In the genomic region with DNA sequence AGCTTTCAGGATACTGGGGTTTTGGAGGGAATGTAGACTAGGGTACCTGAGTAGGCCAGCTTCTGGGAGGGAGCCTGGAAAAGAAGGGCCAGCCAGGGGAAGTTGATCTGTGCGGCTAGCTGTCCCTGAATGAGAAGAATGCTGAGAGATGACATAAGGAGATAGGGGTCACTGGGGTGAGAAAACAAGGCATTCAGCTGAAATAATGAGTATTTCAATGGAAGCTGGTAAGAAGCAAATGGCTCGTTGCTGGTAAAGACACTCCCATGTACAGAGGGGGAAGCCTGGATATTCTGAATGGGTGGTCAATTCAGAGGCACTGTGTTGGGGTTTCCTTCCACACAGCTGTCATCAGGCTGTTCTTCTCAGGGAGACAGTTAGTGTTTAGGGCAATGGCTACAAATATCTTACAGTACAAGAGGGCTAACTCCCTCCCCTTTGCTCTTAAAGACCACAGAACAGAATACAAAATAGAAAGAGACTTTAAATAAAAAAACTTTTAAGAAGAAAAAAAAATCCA, we compare ENCODE assay signal across 28 mouse cellular contexts. TPM values are rescaled to one million over a fixed set of nuclear protein-coding genes. Genes with fewer than 3 reads are reported as not detected.
DNase-seq lines count a peak whose midpoint lies in the region; ATAC-seq and TF ChIP-seq lines count a peak whose summit lies in the region.
"Had no signal": no experiment of that assay in that cellular context is flagged by ENCODE, and none has a peak within 500 bp of the region (broad histone marks: within the 10 kb centered on the region; RNA-seq: fewer than 3 reads in every experiment).

No protein-coding gene starts in this region.

- no peaks in the 10 kb centered on the region for H3K36me3 ChIP-seq in forebrain, postnatal 0 days (ENCODE audit: insufficient read depth)
- H3K36me3 ChIP-seq in forebrain, embryonic 14.5 days (ENCODE audit: control insufficient read depth, insufficient read depth, low read length), result no peaks in the 10 kb centered on the region
- H3K36me3 ChIP-seq in lung, embryonic 14.5 days (ENCODE audit: insufficient read depth), result no peaks in the 10 kb centered on the region
- H3K36me3 ChIP-seq in forebrain, embryonic 13.5 days (ENCODE audit: poor library complexity, severe bottlenecking), result no peaks in the 10 kb centered on the region
- H3K36me3 ChIP-seq: embryonic facial prominence, embryonic 12.5 days; heart, embryonic 15.5 days; kidney, embryonic 15.5 days; liver, embryonic 15.5 days; midbrain, embryonic 15.5 days; neural tube, embryonic 13.5 days had no signal

- ATAC-seq in forebrain, postnatal 0 days, result no peak
- ATAC-seq in forebrain, embryonic 14.5 days, result no peak
- ATAC-seq in lung, embryonic 14.5 days (ENCODE audit: insufficient read depth), result peak; percentile 64
- no peak for ATAC-seq in forebrain, embryonic 13.5 days
- ATAC-seq: CD4-positive, CD25-positive, alpha-beta regulatory T cell, adult 4 months; hindbrain, postnatal 0 days; midbrain, embryonic 15.5 days had no signal

- H3K4me3 ChIP-seq in forebrain, postnatal 0 days (ENCODE audit: low read depth, low read length), result no peak overlapping the region
- no peak overlapping the region for H3K4me3 ChIP-seq in forebrain, embryonic 14.5 days (ENCODE audit: low read depth, low read length)
- H3K4me3 ChIP-seq in lung, embryonic 14.5 days (ENCODE audit: low read depth, low read length), result no peak overlapping the region
- H3K4me3 ChIP-seq in forebrain, embryonic 13.5 days, result no peak overlapping the region
- H3K4me3 ChIP-seq: embryonic facial prominence, embryonic 12.5 days; gastrocnemius, adult 2 months; heart, embryonic 15.5 days; kidney, embryonic 15.5 days; left cerebral cortex, adult 2 months; liver, embryonic 15.5 days; midbrain, embryonic 15.5 days; neural tube, embryonic 13.5 days had no signal

- 11% methylated on average over 2 of the region's 2 CpGs for WGBS in forebrain, postnatal 0 days
- 19% methylated on average over 2 of the region's 2 CpGs for WGBS in forebrain, embryonic 14.5 days
- WGBS in lung, embryonic 14.5 days, result 11% methylated on average over 2 of the region's 2 CpGs
- WGBS in forebrain, embryonic 13.5 days, result 4% methylated on average over 2 of the region's 2 CpGs

- no peak for DNase-seq in forebrain, postnatal 0 days
- no peak for DNase-seq in forebrain, embryonic 14.5 days (ENCODE audit: low spot score)
- DNase-seq in lung, embryonic 14.5 days, result peak; percentile 49
- DNase-seq in lung, postnatal 14 days, result no peak
- DNase-seq in embryo, embryonic 11 days, result peak; percentile 19
- DNase-seq in retina, postnatal 1 day, result peak; percentile 7
- no peak for DNase-seq in thymus, postnatal 4 days
- DNase-seq: adrenal gland, postnatal 14 days; cerebellum, adult 2 months; cerebellum, postnatal 36 days; gastrocnemius, adult 2 months; heart, postnatal 36 days; kidney, adult 11 months; liver; lung, postnatal 36 days; right cerebral cortex, adult 18-20 months; thymus, postnatal 14 days had no signal

- no peaks in the 10 kb centered on the region for H3K27me3 ChIP-seq in forebrain, postnatal 0 days (ENCODE audit: insufficient read depth, low read length)
- no peaks in the 10 kb centered on the region for H3K27me3 ChIP-seq in forebrain, embryonic 14.5 days (replicated peaks; ENCODE audit: control insufficient read depth, insufficient read depth, low read length)
- no peaks in the 10 kb centered on the region for H3K27me3 ChIP-seq in lung, embryonic 14.5 days (ENCODE audit: insufficient read depth, low read length)
- H3K27me3 ChIP-seq in forebrain, embryonic 13.5 days, result no peaks in the 10 kb centered on the region
- H3K27me3 ChIP-seq: embryonic facial prominence, embryonic 12.5 days; heart, embryonic 15.5 days; kidney, embryonic 15.5 days; liver, embryonic 15.5 days; midbrain, embryonic 15.5 days; neural tube, embryonic 13.5 days had no signal

- no peak for TF ChIP-seq CTCF in forebrain, postnatal 0 days (IDR thresholded peaks at IDR 0.05; ENCODE audit: low read depth)
- TF ChIP-seq CTCF in lung, embryonic 14.5 days (IDR thresholded peaks at IDR 0.05; ENCODE audit: low read depth), result no peak

- H3K27ac ChIP-seq in forebrain, postnatal 0 days (ENCODE audit: low read depth, low read length), result 0 out of 2 replicates have a peak overlapping the region, but pooled peaks have one; percentile 21
- no peak overlapping the region for H3K27ac ChIP-seq in forebrain, embryonic 14.5 days (ENCODE audit: low read depth, low read length)
- peak overlapping the region; percentile 66; the same call in 1 of the 2 replicates for H3K27ac ChIP-seq in lung, embryonic 14.5 days (ENCODE audit: low read depth)
- no peak overlapping the region for H3K27ac ChIP-seq in forebrain, embryonic 13.5 days
- H3K27ac ChIP-seq: embryonic facial prominence, embryonic 12.5 days; gastrocnemius, adult 2 months; heart, embryonic 15.5 days; hindbrain, postnatal 0 days; kidney, embryonic 15.5 days; left cerebral cortex, adult 2 months; liver, embryonic 15.5 days; midbrain, embryonic 15.5 days; neural tube, embryonic 13.5 days had no signal

- H3K9me3 ChIP-seq in forebrain, postnatal 0 days (ENCODE audit: low read length), result no peaks in the 10 kb centered on the region
- H3K9me3 ChIP-seq in forebrain, embryonic 14.5 days (replicated peaks; ENCODE audit: control insufficient read depth, low read length), result no peaks in the 10 kb centered on the region
- no peaks in the 10 kb centered on the region for H3K9me3 ChIP-seq in lung, embryonic 14.5 days (ENCODE audit: low read depth, low read length)
- no peaks in the 10 kb centered on the region for H3K9me3 ChIP-seq in forebrain, embryonic 13.5 days (replicated peaks)
- H3K9me3 ChIP-seq: embryonic facial prominence, embryonic 12.5 days; heart, embryonic 15.5 days; kidney, embryonic 15.5 days; liver, embryonic 15.5 days; midbrain, embryonic 15.5 days; neural tube, embryonic 13.5 days had no signal

- H3K4me2 ChIP-seq in forebrain, postnatal 0 days (ENCODE audit: low read depth), result no peak overlapping the region
- no peak overlapping the region for H3K4me2 ChIP-seq in forebrain, embryonic 14.5 days (ENCODE audit: low read length)
- H3K4me2 ChIP-seq in lung, embryonic 14.5 days, result no peak overlapping the region
- no peak overlapping the region for H3K4me2 ChIP-seq in forebrain, embryonic 13.5 days
- H3K4me2 ChIP-seq: embryonic facial prominence, embryonic 12.5 days; heart, embryonic 15.5 days; kidney, embryonic 15.5 days; liver, embryonic 15.5 days; midbrain, embryonic 15.5 days; neural tube, embryonic 13.5 days had no signal

- H3K9ac ChIP-seq in forebrain, postnatal 0 days, result no peak overlapping the region
- no peak overlapping the region for H3K9ac ChIP-seq in forebrain, embryonic 14.5 days (ENCODE audit: low read length)
- no peak overlapping the region for H3K9ac ChIP-seq in lung, embryonic 14.5 days
- H3K9ac ChIP-seq in forebrain, embryonic 13.5 days, result no peak overlapping the region
- H3K9ac ChIP-seq: embryonic facial prominence, embryonic 12.5 days; heart, embryonic 15.5 days; kidney, embryonic 15.5 days; liver, embryonic 15.5 days; midbrain, embryonic 15.5 days; neural tube, embryonic 13.5 days had no signal

- no peaks in the 10 kb centered on the region for H3K4me1 ChIP-seq in forebrain, postnatal 0 days (ENCODE audit: insufficient read depth)
- H3K4me1 ChIP-seq in forebrain, embryonic 14.5 days (ENCODE audit: control insufficient read depth, insufficient read depth, low read length), result no peaks in the 10 kb centered on the region
- H3K4me1 ChIP-seq in lung, embryonic 14.5 days (ENCODE audit: insufficient read depth), result no peaks in the 10 kb centered on the region
- H3K4me1 ChIP-seq in forebrain, embryonic 13.5 days, result no peaks in the 10 kb centered on the region
- H3K4me1 ChIP-seq: kidney, embryonic 15.5 days; liver, embryonic 15.5 days; midbrain, embryonic 15.5 days; neural tube, embryonic 13.5 days had no signal

RNA-seq across cellular contexts. Expression of gene Filip1, which starts 26.7 kb away (rescaled TPM):
- 8.1 and 9.2 TPM in 2 replicates for total RNA-seq in forebrain, postnatal 0 days (2014; rRNA removed)
- polyA plus RNA-seq in forebrain, postnatal 0 days (2015; fragmentation: Nextera tagmentation; extraction: Ambion mirVana), result 2.6 and 5.9 TPM in 2 replicates
- 2.5 and 2.9 TPM in 2 replicates for polyA plus RNA-seq in forebrain, embryonic 14.5 days (2014; fragmentation: Nextera tagmentation; extraction: Ambion mirVana)
- polyA plus RNA-seq in lung, embryonic 14.5 days (2014; fragmentation: Nextera tagmentation; extraction: Ambion mirVana), result 12.2 and 13.8 TPM in 2 replicates
- polyA plus RNA-seq in forebrain, embryonic 13.5 days (2015; fragmentation: Nextera tagmentation; extraction: Ambion mirVana), result 3.0 and 5.3 TPM in 2 replicates
- total RNA-seq: megakaryocyte-erythroid progenitor cell, adult 5-6 weeks had no signal

RNA-seq across cellular contexts. Expression of gene Senp6, which starts 27.3 kb away (rescaled TPM):
- total RNA-seq in forebrain, postnatal 0 days (2014; rRNA removed), result 114 and 127 TPM in 2 replicates
- polyA plus RNA-seq in forebrain, postnatal 0 days (2015; fragmentation: Nextera tagmentation; extraction: Ambion mirVana), result 37.8 and 44.7 TPM in 2 replicates
- polyA plus RNA-seq in forebrain, embryonic 14.5 days (2014; fragmentation: Nextera tagmentation; extraction: Ambion mirVana), result 60.0 and 64.4 TPM in 2 replicates
- polyA plus RNA-seq in lung, embryonic 14.5 days (2014; fragmentation: Nextera tagmentation; extraction: Ambion mirVana), result 69.8 and 76.0 TPM in 2 replicates
- polyA plus RNA-seq in forebrain, embryonic 13.5 days (2015; fragmentation: Nextera tagmentation; extraction: Ambion mirVana), result 56.9 and 59.8 TPM in 2 replicates

Comparison
In these comparisons a context has a peak if more than half of its experiments do, and no peak if none do; other contexts are left out.
1. DNase-seq: peak in lung, embryonic 14.5 days (single experiment), embryo, embryonic 11 days (single experiment) and retina, postnatal 1 day (single experiment); none in forebrain, postnatal 0 days (single experiment), forebrain, embryonic 14.5 days (single experiment), lung, postnatal 14 days (single experiment) and thymus, postnatal 4 days (single experiment).
2. H3K27ac ChIP-seq: peak in forebrain, postnatal 0 days (single experiment) and lung, embryonic 14.5 days (single experiment); none in forebrain, embryonic 14.5 days (single experiment) and forebrain, embryonic 13.5 days (single experiment).